Mouse (Mus musculus): ENCODE results near the gene Foxn2. TPM values are rescaled to one million over a fixed set of nuclear protein-coding genes. Genes with fewer than 3 reads are reported as not detected.

The Foxn2 gene
- polyA plus RNA-seq, 1 experiment = 4.3 TPM

GRCm38 (mm10) chr17:88477165-88477564 is 36.7 kb downstream of the Foxn2 start:
- no peaks in the 10 kb centered on the region for H3K27me3 ChIP-seq (ENCODE audit: control insufficient read depth, insufficient read depth, insufficient read length)
- no peak for TF ChIP-seq USF1 (IDR thresholded peaks at IDR 0.05; ENCODE audit: low read depth)
- TF ChIP-seq POLR2A (IDR thresholded peaks at IDR 0.05; ENCODE audit: insufficient read length, low read depth) = no peak
- TF ChIP-seq MYOG (IDR thresholded peaks at IDR 0.05; ENCODE audit: control insufficient read depth in 1 of 3, insufficient read depth in 1 of 3, insufficient read length in 2 of 3, low read depth in 2 of 3) = no peak
- no peak for TF ChIP-seq MAX (IDR thresholded peaks at IDR 0.05; ENCODE audit: low read depth)
- no peak for TF ChIP-seq CEBPB (IDR thresholded peaks at IDR 0.05; ENCODE audit: insufficient read depth, poor library complexity, severe bottlenecking)
- TF ChIP-seq SRF (IDR thresholded peaks at IDR 0.05; ENCODE audit: control insufficient read depth, insufficient read length, low read depth) = no peak
- no peak for TF ChIP-seq TCF3 (IDR thresholded peaks at IDR 0.05; ENCODE audit: insufficient read length, low read depth)
- TF ChIP-seq REST (IDR thresholded peaks at IDR 0.05; ENCODE audit: insufficient read depth, insufficient read length) = no peak
- no peak for TF ChIP-seq E2F4 (IDR thresholded peaks at IDR 0.05; ENCODE audit: insufficient read depth)
- TF ChIP-seq POLR2AphosphoS2 (IDR thresholded peaks at IDR 0.05; ENCODE audit: insufficient read length, low read depth) = no peak
- no peak overlapping the region for H3K4me3 ChIP-seq
- H3K4me2 ChIP-seq (ENCODE audit: low read depth) = no peak overlapping the region
- peaks cover 21% of the 10 kb centered on the region for H3K79me2 ChIP-seq (ENCODE audit: control insufficient read depth, insufficient read depth)
- H3K36me3 ChIP-seq (ENCODE audit: control insufficient read depth, insufficient read depth) = peaks cover 4% of the 10 kb centered on the region
- H3ac ChIP-seq (ENCODE audit: control insufficient read depth, insufficient read length) = no peak overlapping the region

- H3K79me2 ChIP-seq (ENCODE audit: control insufficient read depth, insufficient read depth) = peaks cover 15% of the 10 kb centered on the region
- H3K4me2 ChIP-seq (ENCODE audit: low read depth) = no peak overlapping the region
- no peak overlapping the region for H3ac ChIP-seq (ENCODE audit: control insufficient read depth, insufficient read length)
- H3K27me3 ChIP-seq (ENCODE audit: control insufficient read depth, insufficient read depth, insufficient read length) = no peaks in the 10 kb centered on the region
- H3K36me3 ChIP-seq (ENCODE audit: control insufficient read depth, insufficient read depth) = peaks cover 4% of the 10 kb centered on the region
- TF ChIP-seq MAX (IDR thresholded peaks at IDR 0.05; ENCODE audit: low read depth) (no peak), TCF3 (IDR thresholded peaks at IDR 0.05; ENCODE audit: insufficient read length, low read depth) (no peak), TCF12 (IDR thresholded peaks at IDR 0.05; ENCODE audit: insufficient read depth, poor library complexity, severe bottlenecking) (no peak), CEBPB (IDR thresholded peaks at IDR 0.05; ENCODE audit: insufficient read depth, poor library complexity, severe bottlenecking) (no peak), MYOD1 (IDR thresholded peaks at IDR 0.05; ENCODE audit: control insufficient read depth in 1 of 3, insufficient read length in 2 of 3, low read depth in 2 of 3) (no peak), MYOG (IDR thresholded peaks at IDR 0.05; ENCODE audit: control insufficient read depth in 1 of 3, insufficient read depth in 1 of 3, insufficient read length in 2 of 3, low read depth in 2 of 3) (no peak), REST (IDR thresholded peaks at IDR 0.05; ENCODE audit: insufficient read depth, insufficient read length) (no peak), POLR2AphosphoS2 (IDR thresholded peaks at IDR 0.05; ENCODE audit: insufficient read length, low read depth) (no peak), POLR2A (IDR thresholded peaks at IDR 0.05; ENCODE audit: insufficient read length, low read depth) (no peak), E2F4 (IDR thresholded peaks at IDR 0.05; ENCODE audit: insufficient read depth) (no peak), SRF (IDR thresholded peaks at IDR 0.05; ENCODE audit: control insufficient read depth, insufficient read length, low read depth) (no peak), USF1 (IDR thresholded peaks at IDR 0.05; ENCODE audit: low read depth) (no peak)
- H3K4me3 ChIP-seq = no peak overlapping the region
Measured at GRCm38 (mm10) chr17:88477699-88478098, 37.2 kb downstream of the Foxn2 start.

- TF ChIP-seq POLR2AphosphoS2 (IDR thresholded peaks at IDR 0.05; ENCODE audit: insufficient read length, low read depth) (no peak), POLR2A (IDR thresholded peaks at IDR 0.05; ENCODE audit: insufficient read length, low read depth) (no peak), CEBPB (IDR thresholded peaks at IDR 0.05; ENCODE audit: insufficient read depth, poor library complexity, severe bottlenecking) (no peak), MAX (IDR thresholded peaks at IDR 0.05; ENCODE audit: low read depth) (no peak), MYOG (IDR thresholded peaks at IDR 0.05; ENCODE audit: control insufficient read depth in 1 of 3, insufficient read depth in 1 of 3, insufficient read length in 2 of 3, low read depth in 2 of 3) (no peak), USF1 (IDR thresholded peaks at IDR 0.05; ENCODE audit: low read depth) (no peak), TCF12 (IDR thresholded peaks at IDR 0.05; ENCODE audit: insufficient read depth, poor library complexity, severe bottlenecking) (no peak), E2F4 (IDR thresholded peaks at IDR 0.05; ENCODE audit: insufficient read depth) (no peak), MYOD1 (IDR thresholded peaks at IDR 0.05; ENCODE audit: control insufficient read depth in 1 of 3, insufficient read length in 2 of 3, low read depth in 2 of 3) (no peak), TCF3 (IDR thresholded peaks at IDR 0.05; ENCODE audit: insufficient read length, low read depth) (no peak)
- H3K4me3 ChIP-seq = no peak overlapping the region
- H3K4me2 ChIP-seq (ENCODE audit: low read depth) = no peak overlapping the region
- peaks cover 4% of the 10 kb centered on the region for H3K36me3 ChIP-seq (ENCODE audit: control insufficient read depth, insufficient read depth)
- H3ac ChIP-seq (ENCODE audit: control insufficient read depth, insufficient read length) = no peak overlapping the region
- peaks cover 12% of the 10 kb centered on the region for H3K79me2 ChIP-seq (ENCODE audit: control insufficient read depth, insufficient read depth)
- H3K27me3 ChIP-seq (ENCODE audit: control insufficient read depth, insufficient read depth, insufficient read length) = no peaks in the 10 kb centered on the region
Measured at GRCm38 (mm10) chr17:88479040-88479439, 38.5 kb downstream of the Foxn2 start.

GRCm38 (mm10) chr17:88480369-88480768 is 39.9 kb downstream of the Foxn2 start:
- Histone ChIP-seq H3K79me2 (ENCODE audit: control insufficient read depth, insufficient read depth) (peaks cover 12% of the 10 kb centered on the region), H3K4me3 (no peak overlapping the region), H3K36me3 (ENCODE audit: control insufficient read depth, insufficient read depth) (peaks cover 4% of the 10 kb centered on the region), H3K4me2 (ENCODE audit: low read depth) (no peak overlapping the region), H3ac (ENCODE audit: control insufficient read depth, insufficient read length) (no peak overlapping the region), H3K27me3 (ENCODE audit: control insufficient read depth, insufficient read depth, insufficient read length) (no peaks in the 10 kb centered on the region)
- no peak for TF ChIP-seq SRF (IDR thresholded peaks at IDR 0.05; ENCODE audit: control insufficient read depth, insufficient read length, low read depth)
- no peak for TF ChIP-seq E2F4 (IDR thresholded peaks at IDR 0.05; ENCODE audit: insufficient read depth)
- TF ChIP-seq REST (IDR thresholded peaks at IDR 0.05; ENCODE audit: insufficient read depth, insufficient read length) = no peak

- Histone ChIP-seq H3K79me2 (ENCODE audit: control insufficient read depth, insufficient read depth) (peaks cover 12% of the 10 kb centered on the region), H3K36me3 (ENCODE audit: control insufficient read depth, insufficient read depth) (peaks cover 4% of the 10 kb centered on the region), H3K4me3 (no peak overlapping the region), H3ac (ENCODE audit: control insufficient read depth, insufficient read length) (no peak overlapping the region), H3K4me2 (ENCODE audit: low read depth) (no peak overlapping the region), H3K27me3 (ENCODE audit: control insufficient read depth, insufficient read depth, insufficient read length) (no peaks in the 10 kb centered on the region)
- TF ChIP-seq USF1 (IDR thresholded peaks at IDR 0.05; ENCODE audit: low read depth) = no peak
Measured at GRCm38 (mm10) chr17:88481062-88481461, 40.6 kb downstream of the Foxn2 start.
